In the genomic region with DNA sequence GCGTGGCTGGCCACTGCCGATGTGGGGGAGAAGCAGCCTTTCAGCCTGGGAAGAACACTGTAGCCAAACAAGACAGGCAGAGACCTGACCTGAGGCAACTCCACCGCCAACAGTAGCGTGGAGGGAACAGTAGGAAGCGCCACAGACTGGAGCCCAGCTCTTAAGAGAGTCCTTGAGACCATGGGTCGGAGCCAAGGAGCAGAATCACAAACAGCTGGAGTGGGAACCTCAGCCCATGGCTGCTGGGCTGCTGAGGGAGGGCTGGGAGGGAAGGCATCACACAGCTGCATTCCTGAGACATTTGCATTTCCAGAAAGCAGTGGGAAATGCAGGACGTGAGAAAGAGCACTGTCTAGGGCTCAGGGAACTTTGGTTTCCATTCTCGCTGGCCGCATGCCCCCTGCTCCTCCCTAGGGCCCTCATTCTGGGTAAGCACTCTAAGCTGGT, we compare ENCODE assay signal across 9 mouse cellular contexts. TPM values are rescaled to one million over a fixed set of nuclear protein-coding genes. Genes with fewer than 3 reads are reported as not detected.
A peak's percentile ranks its signal among the peaks of the same experiment; 100 is the strongest.
DNase-seq lines count a peak whose midpoint lies in the region; ATAC-seq lines count a peak whose summit lies in the region.
"Had no signal": no experiment of that assay in that cellular context is flagged by ENCODE, and none has a peak within 500 bp of the region (broad histone marks: within the 10 kb centered on the region; RNA-seq: fewer than 3 reads in every experiment).

No protein-coding gene starts in this region.

- peaks cover 11% of the 10 kb centered on the region for H3K4me1 ChIP-seq in liver, embryonic 12.5 days
- peaks cover 5% of the 10 kb centered on the region; the same call in 1 of the 2 replicates for H3K4me1 ChIP-seq in forebrain, embryonic 15.5 days
- peaks cover 7% of the 10 kb centered on the region; the same call in 1 of the 2 replicates for H3K4me1 ChIP-seq in intestine, embryonic 14.5 days (replicated peaks; ENCODE audit: control insufficient read depth, insufficient read depth, low read length)
- no peaks in the 10 kb centered on the region for H3K4me1 ChIP-seq in midbrain, embryonic 14.5 days (ENCODE audit: control insufficient read depth, insufficient read depth, low read length)

- H3K4me3 ChIP-seq in liver, embryonic 12.5 days, result no peak overlapping the region
- no peak overlapping the region for H3K4me3 ChIP-seq in forebrain, embryonic 15.5 days
- no peak overlapping the region for H3K4me3 ChIP-seq in intestine, embryonic 14.5 days (ENCODE audit: low read depth, low read length)
- no peak overlapping the region for H3K4me3 ChIP-seq in midbrain, embryonic 14.5 days (replicated peaks; ENCODE audit: low read depth, low read length)
- H3K4me3 ChIP-seq: liver, embryonic 13.5 days had no signal

- intact Hi-C loops in left cerebral cortex, postnatal 4 days (cut with DNase I), result no loop called here

- no peaks in the 10 kb centered on the region for H3K36me3 ChIP-seq in liver, embryonic 12.5 days
- no peaks in the 10 kb centered on the region for H3K36me3 ChIP-seq in forebrain, embryonic 15.5 days
- H3K36me3 ChIP-seq in intestine, embryonic 14.5 days (ENCODE audit: control insufficient read depth, insufficient read depth, low read length), result no peaks in the 10 kb centered on the region
- no peaks in the 10 kb centered on the region for H3K36me3 ChIP-seq in midbrain, embryonic 14.5 days (ENCODE audit: control insufficient read depth, insufficient read depth, low read length)
- H3K36me3 ChIP-seq: liver, embryonic 13.5 days had no signal

- H3K9me3 ChIP-seq in liver, embryonic 12.5 days (replicated peaks), result no peaks in the 10 kb centered on the region
- no peaks in the 10 kb centered on the region for H3K9me3 ChIP-seq in forebrain, embryonic 15.5 days
- H3K9me3 ChIP-seq in intestine, embryonic 14.5 days (ENCODE audit: control insufficient read depth, low read length), result no peaks in the 10 kb centered on the region
- no peaks in the 10 kb centered on the region for H3K9me3 ChIP-seq in midbrain, embryonic 14.5 days (ENCODE audit: control insufficient read depth, low read length)
- H3K9me3 ChIP-seq: liver, embryonic 13.5 days had no signal

- ATAC-seq in liver, embryonic 12.5 days, result 0 out of 2 replicates have a peak, but pooled peaks have one; percentile 10
- peak; percentile 55 for ATAC-seq in forebrain, embryonic 15.5 days (replicated peaks)
- 0 out of 2 replicates have a peak, but pooled peaks have one; percentile 32 for ATAC-seq in intestine, embryonic 14.5 days (replicated peaks; ENCODE audit: low FRiP score, low TSS enrichment, low read depth)
- no peak for ATAC-seq in midbrain, embryonic 14.5 days (ENCODE audit: low FRiP score, low TSS enrichment)
- ATAC-seq in cerebellum, adult (ENCODE audit: insufficient number of reproducible peaks, low FRiP score, low TSS enrichment), result no peak

- no peak overlapping the region for H3K27ac ChIP-seq in liver, embryonic 12.5 days
- no peak overlapping the region for H3K27ac ChIP-seq in forebrain, embryonic 15.5 days (replicated peaks)
- no peak overlapping the region for H3K27ac ChIP-seq in intestine, embryonic 14.5 days (ENCODE audit: low read depth)
- no peak overlapping the region for H3K27ac ChIP-seq in midbrain, embryonic 14.5 days (replicated peaks; ENCODE audit: low read depth, low read length)
- H3K27ac ChIP-seq: liver, embryonic 13.5 days had no signal

- H3K4me2 ChIP-seq in liver, embryonic 12.5 days, result no peak overlapping the region
- H3K4me2 ChIP-seq in forebrain, embryonic 15.5 days (replicated peaks), result no peak overlapping the region
- H3K4me2 ChIP-seq in intestine, embryonic 14.5 days (ENCODE audit: low read length), result peak overlapping the region; percentile 22; the same call in 1 of the 2 replicates
- no peak overlapping the region for H3K4me2 ChIP-seq in midbrain, embryonic 14.5 days (ENCODE audit: low read length)
- H3K4me2 ChIP-seq: liver, embryonic 13.5 days had no signal

- DNase-seq in liver, result no peak
- DNase-seq in intestine, embryonic 14.5 days (ENCODE audit: low spot score), result peak; percentile 62
- DNase-seq in midbrain, embryonic 14.5 days, result peak; percentile 47
- no peak for DNase-seq in left cerebral cortex, postnatal 4 days
- DNase-seq in layer of hippocampus, adult 11-12 months (ENCODE audit: low spot score), result no peak
- DNase-seq: liver, embryonic 13.5 days had no signal

- H3K9ac ChIP-seq in liver, embryonic 12.5 days, result no peak overlapping the region
- no peak overlapping the region for H3K9ac ChIP-seq in forebrain, embryonic 15.5 days (replicated peaks)
- H3K9ac ChIP-seq in intestine, embryonic 14.5 days (ENCODE audit: low read length), result no peak overlapping the region
- H3K9ac ChIP-seq in midbrain, embryonic 14.5 days (replicated peaks; ENCODE audit: low read length), result no peak overlapping the region
- H3K9ac ChIP-seq: liver, embryonic 13.5 days had no signal

- WGBS in liver, embryonic 12.5 days (ENCODE audit: insufficient replicate concordance), result 46% methylated on average over 9 of the region's 9 CpGs
- 15% methylated on average over 9 of the region's 9 CpGs for WGBS in forebrain, embryonic 15.5 days
- 13% methylated on average over 9 of the region's 9 CpGs for WGBS in intestine, embryonic 14.5 days
- WGBS in midbrain, embryonic 14.5 days, result 9% methylated on average over 9 of the region's 9 CpGs

- H3K27me3 ChIP-seq in liver, embryonic 12.5 days (replicated peaks), result no peaks in the 10 kb centered on the region
- no peaks in the 10 kb centered on the region for H3K27me3 ChIP-seq in forebrain, embryonic 15.5 days
- no peaks in the 10 kb centered on the region for H3K27me3 ChIP-seq in intestine, embryonic 14.5 days (replicated peaks; ENCODE audit: control insufficient read depth, insufficient read depth, low read length)
- H3K27me3 ChIP-seq in midbrain, embryonic 14.5 days (ENCODE audit: control insufficient read depth, insufficient read depth, low read length), result no peaks in the 10 kb centered on the region
- H3K27me3 ChIP-seq: liver, embryonic 13.5 days had no signal

RNA-seq across cellular contexts. Expression of gene Tmem131l, which starts 8.8 kb away (rescaled TPM):
- 30.3 and 32.0 TPM in 2 replicates for polyA plus RNA-seq in liver, embryonic 12.5 days (2016; fragmentation: Nextera tagmentation; extraction: Ambion mirVana)
- polyA plus RNA-seq in forebrain, embryonic 15.5 days (2015; fragmentation: Nextera tagmentation; extraction: Ambion mirVana), result 125 and 130 TPM in 2 replicates
- polyA plus RNA-seq in intestine, embryonic 14.5 days (2014; fragmentation: Nextera tagmentation; extraction: Ambion mirVana), result 49.9 and 52.8 TPM in 2 replicates
- 89.4 and 90.7 TPM in 2 replicates for polyA plus RNA-seq in midbrain, embryonic 14.5 days (2014; fragmentation: Nextera tagmentation; extraction: Ambion mirVana)
- 100 to 1,000 TPM in 1 of 2 experiments, 10 to 100 TPM in 1; 91.8 to 110 TPM for total RNA-seq in left cerebral cortex, postnatal 4 days (2021)

Comparison
In these comparisons a context has a peak if more than half of its experiments do, and no peak if none do; other contexts are left out.
1. ATAC-seq: peak in liver, embryonic 12.5 days (single experiment), forebrain, embryonic 15.5 days (single experiment) and intestine, embryonic 14.5 days (single experiment); none in midbrain, embryonic 14.5 days (single experiment) and cerebellum, adult (single experiment).
2. DNase-seq: peak in intestine, embryonic 14.5 days (single experiment) and midbrain, embryonic 14.5 days (single experiment); none in liver (single experiment), left cerebral cortex, postnatal 4 days (single experiment) and layer of hippocampus, adult 11-12 months (single experiment).